Mouse (Mus musculus) MEL (cell line): ENCODE data around the gene Gga3. TPM values are rescaled to one million over a fixed set of nuclear protein-coding genes. Genes with fewer than 3 reads are reported as not detected.

Source experiments
- DNase-seq: peaks from one replicate; pipeline ENCODE4 v3.0.0; 2011; ENCODE audit warnings: low read depth, low spot score
- H3K27ac ChIP-seq: 2 replicates; pipeline ENCODE4 v1.5.1; 2012; ENCODE audit warnings: low read depth, mild to moderate bottlenecking, control low read depth, low read length, moderate library complexity; ENCODE audit not compliant: control insufficient read depth
- H3K27me3 ChIP-seq, 2 experiments: fragments of 150-350 bp in 1 of 2; sonication (generic) in 1 of 2; 2 replicates each; pipeline ENCODE4 v1.6.1; 2012; ENCODE audit warnings: low read length in 2 of 2, mild to moderate bottlenecking in 2 of 2, improper control_type of control experiment in 1 of 2, moderate library complexity in 1 of 2; ENCODE audit not compliant: insufficient read depth in 2 of 2, control insufficient read depth in 1 of 2
- H3K36me3 ChIP-seq, 2 experiments: 2 replicates each; pipeline ENCODE4 v1.6.1; 2012 to 2014; ENCODE audit warnings: low read length in 2 of 2, improper control_type of control experiment in 1 of 2, inconsistent platforms in 1 of 2, mild to moderate bottlenecking in 1 of 2; ENCODE audit not compliant: insufficient read depth in 2 of 2, control insufficient read depth in 1 of 2
- H3K4me1 ChIP-seq, 2 experiments: fragments of 150-350 bp in 1 of 2; sonication (generic) in 1 of 2; 2 replicates each; pipeline ENCODE4 v1.6.1; 2012; ENCODE audit warnings: low read length in 2 of 2, improper control_type of control experiment in 1 of 2, mild to moderate bottlenecking in 1 of 2; ENCODE audit not compliant: insufficient read depth in 2 of 2, control insufficient read depth in 1 of 2
- H3K4me3 ChIP-seq, 2 experiments: fragments of 150-350 bp in 1 of 2; sonication (generic) in 1 of 2; 2 replicates each; pipeline ENCODE4 v1.5.1; 2012; ENCODE audit warnings: low read depth in 2 of 2, low read length in 2 of 2, mild to moderate bottlenecking in 2 of 2, moderate library complexity in 2 of 2, control low read depth in 1 of 2, improper control_type of control experiment in 1 of 2; ENCODE audit not compliant: control insufficient read depth in 1 of 2, insufficient read depth in 1 of 2
- H3K79me2 ChIP-seq: 2 replicates; pipeline ENCODE4 v1.6.1; 2012; ENCODE audit warnings: mild to moderate bottlenecking, low read length, moderate library complexity; ENCODE audit not compliant: control insufficient read depth, poor library complexity, insufficient read depth
- H3K9ac ChIP-seq: 2 replicates; pipeline ENCODE4 v1.6.1; 2012; ENCODE audit warnings: low read depth, mild to moderate bottlenecking, control low read depth, low read length, moderate library complexity; ENCODE audit not compliant: control insufficient read depth, poor library complexity, severe bottlenecking
- H3K9me3 ChIP-seq: fragments of 150-350 bp; sonication (generic); replicated peaks from 2 replicates; pipeline ENCODE4 v1.6.1; 2012; ENCODE audit warnings: mild to moderate bottlenecking, low read length, improper control_type of control experiment, moderate library complexity; ENCODE audit not compliant: insufficient read depth
- BHLHE40 ChIP-seq: IDR thresholded peaks from 2 replicates; pipeline ENCODE4 v1.6.1; 2012; ENCODE audit warnings: low read depth, mild to moderate bottlenecking, inconsistent platforms, low read length, improper control_type of control experiment, borderline replicate concordance
- CHD1 ChIP-seq: IDR thresholded peaks from 2 replicates; pipeline ENCODE4 v1.6.1; 2012; ENCODE audit warnings: low read depth, mild to moderate bottlenecking, inconsistent platforms, low read length, improper control_type of control experiment
- CHD2 ChIP-seq: IDR thresholded peaks from 2 replicates; pipeline ENCODE4 v1.6.1; 2011; ENCODE audit warnings: low read length, improper control_type of control experiment
- E2F4 ChIP-seq: IDR thresholded peaks from 2 replicates; pipeline ENCODE4 v1.6.1; 2011; ENCODE audit warnings: low read depth, low read length, improper control_type of control experiment, borderline replicate concordance
- ELF1 ChIP-seq: IDR thresholded peaks from 2 replicates; pipeline ENCODE4 v1.6.1; 2014; ENCODE audit warnings: low read depth, mild to moderate bottlenecking, inconsistent platforms, low read length, improper control_type of control experiment, moderate library complexity
- EP300 ChIP-seq, 2 experiments: IDR thresholded peaks; 2 replicates each; pipeline ENCODE4 v1.6.1; 2011; ENCODE audit warnings: improper control_type of control experiment in 2 of 2, low read length in 2 of 2, low read depth in 1 of 2, mild to moderate bottlenecking in 1 of 2
- JUND ChIP-seq: IDR thresholded peaks from 2 replicates; pipeline ENCODE4 v1.6.1; 2011; ENCODE audit warnings: low read depth, mild to moderate bottlenecking, improper control_type of control experiment, low read length
- KAT2A ChIP-seq: conservative IDR thresholded peaks from 2 replicates; pipeline ENCODE4 v1.6.1; 2012; ENCODE audit warnings: low read depth, low read length, improper control_type of control experiment, inconsistent platforms
- MAFK ChIP-seq: IDR thresholded peaks from 2 replicates; pipeline ENCODE4 v1.6.1; 2011; ENCODE audit warnings: low read depth, mild to moderate bottlenecking, low read length, improper control_type of control experiment, borderline replicate concordance
- MAZ ChIP-seq: IDR thresholded peaks from 2 replicates; pipeline ENCODE4 v1.6.1; 2012; ENCODE audit warnings: low read depth, mild to moderate bottlenecking, inconsistent platforms, low read length, improper control_type of control experiment
- MEF2A ChIP-seq: IDR thresholded peaks from 2 replicates; pipeline ENCODE4 v1.6.1; 2014; ENCODE audit warnings: low read depth, mild to moderate bottlenecking, inconsistent platforms, low read length, improper control_type of control experiment; ENCODE audit not compliant: poor library complexity, insufficient replicate concordance, severe bottlenecking; ENCODE audit errors: extremely low read depth
- MXI1 ChIP-seq: IDR thresholded peaks from 2 replicates; pipeline ENCODE4 v1.6.1; 2011; ENCODE audit warnings: mild to moderate bottlenecking, low read depth, low read length, improper control_type of control experiment
- MYB ChIP-seq: IDR thresholded peaks from 2 replicates; pipeline ENCODE4 v1.6.1; 2011; ENCODE audit warnings: mild to moderate bottlenecking, low read depth, low read length, improper control_type of control experiment
- POLR2A ChIP-seq, 2 experiments: IDR thresholded peaks; 2 replicates each; pipeline ENCODE4 v1.6.1; 2011 to 2012; ENCODE audit warnings: low read length in 2 of 2, mild to moderate bottlenecking in 2 of 2, control low read depth in 1 of 2, improper control_type of control experiment in 1 of 2, low read depth in 1 of 2, moderate library complexity in 1 of 2; ENCODE audit not compliant: control insufficient read depth in 1 of 2, insufficient read depth in 1 of 2, poor library complexity in 1 of 2
- RAD21 ChIP-seq: IDR thresholded peaks from 2 replicates; pipeline ENCODE4 v1.6.1; 2011; ENCODE audit warnings: mild to moderate bottlenecking, low read depth, low read length, improper control_type of control experiment
- RCOR1 ChIP-seq: IDR thresholded peaks from 2 replicates; pipeline ENCODE4 v1.6.1; 2012; ENCODE audit warnings: low read depth, mild to moderate bottlenecking, inconsistent platforms, low read length, improper control_type of control experiment
- TAL1 ChIP-seq: IDR thresholded peaks from 2 replicates; pipeline ENCODE4 v1.6.1; 2012; ENCODE audit warnings: mild to moderate bottlenecking, inconsistent platforms, low read length, moderate library complexity, mixed read lengths
- TCF12 ChIP-seq: IDR thresholded peaks from 2 replicates; pipeline ENCODE4 v1.6.1; 2014; ENCODE audit warnings: low read depth, mild to moderate bottlenecking, inconsistent platforms, low read length, improper control_type of control experiment, moderate library complexity
- UBTF ChIP-seq: IDR thresholded peaks from 2 replicates; pipeline ENCODE4 v1.6.1; 2012; ENCODE audit warnings: low read depth, mild to moderate bottlenecking, inconsistent platforms, low read length, improper control_type of control experiment, moderate library complexity, borderline replicate concordance; ENCODE audit not compliant: insufficient read depth
- USF1 ChIP-seq: IDR thresholded peaks from 2 replicates; pipeline ENCODE4 v1.6.1; 2014; ENCODE audit warnings: low read depth, mild to moderate bottlenecking, inconsistent platforms, low read length, improper control_type of control experiment, moderate library complexity
- USF2 ChIP-seq, 2 experiments: IDR thresholded peaks; 2 replicates each; pipeline ENCODE4 v1.6.1; 2011 to 2012; ENCODE audit warnings: improper control_type of control experiment in 2 of 2, low read length in 2 of 2, borderline replicate concordance in 1 of 2, inconsistent platforms in 1 of 2, low read depth in 1 of 2, mild to moderate bottlenecking in 1 of 2; ENCODE audit not compliant: insufficient read depth in 1 of 2
- ZC3H11A ChIP-seq: IDR thresholded peaks from 2 replicates; pipeline ENCODE4 v1.6.1; 2012; ENCODE audit warnings: low read depth, mild to moderate bottlenecking, inconsistent platforms, low read length, improper control_type of control experiment
- ZNF384 ChIP-seq: IDR thresholded peaks from 2 replicates; pipeline ENCODE4 v1.6.1; 2012; ENCODE audit warnings: low read depth, mild to moderate bottlenecking, inconsistent platforms, low read length, improper control_type of control experiment
- polyA plus RNA-seq, 2 experiments: library from polyadenylated mRNA; stranded (reverse) in 1 of 2; unstranded in 1 of 2; fragments of >175 nt in 1 of 2; fragments of >200 nt in 1 of 2; gene quantifications; 2 replicates each; pipeline versions ENCODE4 v1.2.1 to v1.2.4; 2012; ENCODE audit warnings: low replicate concordance in 2 of 2, low read depth in 1 of 2; ENCODE audit not compliant: insufficient read length in 2 of 2, insufficient read depth in 1 of 2, missing spikeins in 1 of 2
- total RNA-seq: library from RNA; depleted of rRNA; stranded (reverse); fragments of 300-350 nt; gene quantifications from 2 replicates; pipeline ENCODE4 v1.2.3, GENCODE M21; 2012

Gene Gga3
- total and polyA plus RNA-seq, 3 experiments: 28.6 to 59.9 TPM; not detected in 1

- no peak overlapping the region for H3K9ac ChIP-seq
- no peaks in the 10 kb centered on the region for H3K9me3 ChIP-seq
- no peaks in the 10 kb centered on the region for H3K79me2 ChIP-seq
- H3K36me3 ChIP-seq: peaks cover 0 to 4% of the 10 kb centered on the region in 2 experiments; a peak in 3 of 4 replicates
- no peaks in the 10 kb centered on the region for H3K27me3 ChIP-seq
- no peak overlapping the region for H3K4me3 ChIP-seq
- no peak for DNase-seq
- no peak for TF ChIP-seq MAZ
- no peak for TF ChIP-seq MYB
- TF ChIP-seq POLR2A (IDR thresholded peaks at IDR 0.05; ENCODE audit: control insufficient read depth in 1 of 2, insufficient read depth in 1 of 2, low read depth in 1 of 2, low read length in 2 of 2, poor library complexity in 1 of 2): no peak
- no peak for TF ChIP-seq MAFK
- TF ChIP-seq KAT2A: no peak
- no peak for TF ChIP-seq EP300 (IDR thresholded peaks at IDR 0.05; ENCODE audit: low read depth in 1 of 2, low read length in 2 of 2)
- no peak for TF ChIP-seq ZNF384
- no peak for TF ChIP-seq MXI1
- no peak for TF ChIP-seq CHD2
- no peak for TF ChIP-seq CHD1
- no peak for TF ChIP-seq USF1
- no peak for TF ChIP-seq RCOR1
- TF ChIP-seq UBTF: no peak
- no peak for TF ChIP-seq ZC3H11A
- TF ChIP-seq ELF1: no peak
- TF ChIP-seq MEF2A: no peak
- TF ChIP-seq TCF12: no peak
- no peak for TF ChIP-seq JUND
- no peak for TF ChIP-seq BHLHE40
- H3K4me1 ChIP-seq: no peaks in the 10 kb centered on the region
- no peak overlapping the region for H3K27ac ChIP-seq
Observed at GRCm38 (mm10) chr11:115618732-115619516, 15.1 kb upstream of the Gga3 start.

GRCm38 (mm10) chr11:115618001-115618400 is 14.2 kb upstream of the Gga3 start:
- H3K79me2 ChIP-seq: no peaks in the 10 kb centered on the region; the same call in 1 of the 2 replicates
- peaks cover 0 to 6% of the 10 kb centered on the region in 2 experiments; a peak in 2 of 4 replicates for H3K4me1 ChIP-seq
- DNase-seq: no peak
- no peak overlapping the region for H3K27ac ChIP-seq
- no peaks in the 10 kb centered on the region for H3K9me3 ChIP-seq
- H3K9ac ChIP-seq: no peak overlapping the region
- H3K27me3 ChIP-seq: no peaks in the 10 kb centered on the region
- no peak for TF ChIP-seq RAD21
- no peak for TF ChIP-seq KAT2A
- no peak for TF ChIP-seq E2F4
- TF ChIP-seq TAL1: no peak
- no peak for TF ChIP-seq CHD2
- TF ChIP-seq ZNF384: no peak
- TF ChIP-seq EP300 (IDR thresholded peaks at IDR 0.05; ENCODE audit: low read depth in 1 of 2, low read length in 2 of 2): no peak
- TF ChIP-seq MAZ: no peak
- no peak for TF ChIP-seq USF2 (IDR thresholded peaks at IDR 0.05; ENCODE audit: borderline replicate concordance in 1 of 2, insufficient read depth in 1 of 2, low read depth in 1 of 2, low read length in 2 of 2)
- H3K36me3 ChIP-seq: peaks cover 0 to 5% of the 10 kb centered on the region in 2 experiments
- H3K4me3 ChIP-seq: no peak overlapping the region
